Mouse (Mus musculus) common myeloid progenitor, adult 5-6 weeks (primary cell): ENCODE measurements around the gene Xndc1. TPM values are rescaled to one million over a fixed set of nuclear protein-coding genes. Genes with fewer than 3 reads are reported as not detected.

Experiments used
- ATAC-seq: replicated peaks from 2 replicates; pipeline ENCODE4 v1.8.0; 2016; ENCODE audit warnings: low read depth, mild to moderate bottlenecking, moderate TSS enrichment, inconsistent platforms; ENCODE audit not compliant: poor library complexity, severe bottlenecking
- total RNA-seq: library from RNA; stranded (forward); fragments of 200-1000, 187-1606 nt; gene quantifications from 2 replicates; pipeline ENCODE4 v1.2.3, GENCODE M21; 2017

The Xndc1 gene
- total RNA-seq, 1 experiment from 2014 or later = 43.1 TPM

GRCm38 (mm10) chr7:102078517-102078916, 13.2 kb downstream of the Xndc1 start:
- ATAC-seq = peak; percentile 55

- no peak for ATAC-seq
Observed at GRCm38 (mm10) chr7:102080311-102080710, 15.0 kb downstream of the Xndc1 start.

- ATAC-seq = no peak
Observed at GRCm38 (mm10) chr7:102081784-102082183, 16.5 kb downstream of the Xndc1 start.

- no peak for ATAC-seq
Observed at GRCm38 (mm10) chr7:102082816-102083215, 17.5 kb downstream of the Xndc1 start, which contains the start of gene Trpc2. Trpc2 (plus strand) TSS chr7:102083116.

GRCm38 (mm10) chr7:102084041-102084696, 18.9 kb downstream of the Xndc1 start:
- no peak for ATAC-seq

GRCm38 (mm10) chr7:102087336-102087735, 22.0 kb downstream of the Xndc1 start:
- no peak for ATAC-seq

GRCm38 (mm10) chr7:102099760-102100661, 34.7 kb downstream of the Xndc1 start:
- peak; percentile 86 for ATAC-seq

GRCm38 (mm10) chr7:102100868-102101267, 35.6 kb downstream of the Xndc1 start:
- ATAC-seq = no peak

- no peak for ATAC-seq
Observed at GRCm38 (mm10) chr7:102101487-102101886, 36.2 kb downstream of the Xndc1 start, which contains the start of gene Art1. Art1 (plus strand) TSS chr7:102101743.

- ATAC-seq = no peak
Observed at GRCm38 (mm10) chr7:102102241-102102640, 36.9 kb downstream of the Xndc1 start.

- no peak for ATAC-seq
Observed at GRCm38 (mm10) chr7:102102696-102103095, 37.4 kb downstream of the Xndc1 start.

- ATAC-seq = no peak
Observed at GRCm38 (mm10) chr7:102103555-102103954, 38.2 kb downstream of the Xndc1 start.

- ATAC-seq = no peak
Observed at GRCm38 (mm10) chr7:102104126-102104525, 38.8 kb downstream of the Xndc1 start.

GRCm38 (mm10) chr7:102106700-102107141, 41.4 kb downstream of the Xndc1 start:
- ATAC-seq = peak; percentile 55

- ATAC-seq = no peak
Observed at GRCm38 (mm10) chr7:102108206-102108605, 42.9 kb downstream of the Xndc1 start.

GRCm38 (mm10) chr7:102109171-102109570, 43.9 kb downstream of the Xndc1 start, which contains the start of gene Art5:
Art5 (minus strand) TSS chr7:102109489.
- no peak for ATAC-seq

- ATAC-seq = no peak
Observed at GRCm38 (mm10) chr7:102109746-102110145, 44.4 kb downstream of the Xndc1 start.

GRCm38 (mm10) chr7:102113151-102113729, 47.9 kb downstream of the Xndc1 start:
- ATAC-seq = no peak

- ATAC-seq = no peak
Observed at GRCm38 (mm10) chr7:102116579-102117331, 51.4 kb downstream of the Xndc1 start, which contains the start of gene Chrna10. Chrna10 (minus strand) TSS chr7:102116828.

- ATAC-seq = no peak
Observed at GRCm38 (mm10) chr7:102117382-102117781, 52.1 kb downstream of the Xndc1 start.
